Mouse (Mus musculus) neural tube, embryonic 12.5 days (tissue): ENCODE data around the gene Ercc6. TPM values are rescaled to one million over a fixed set of nuclear protein-coding genes. Genes with fewer than 3 reads are reported as not detected.

Experiments used
- ATAC-seq: fragments of 200-750 bp; cut with Nextera tagmentation; 2 replicates; pipeline ENCODE4 v1.8.0; 2017; ENCODE audit warnings: low read depth, mild to moderate bottlenecking, moderate TSS enrichment, moderate library complexity; ENCODE audit not compliant: low FRiP score
- H3K27ac ChIP-seq: fragments of 300-500 bp; sonication (generic); 2 replicates; pipeline ENCODE4 v1.5.1; 2016
- H3K27me3 ChIP-seq: fragments of 300-500 bp; sonication (generic); replicated peaks from 2 replicates; pipeline ENCODE4 v1.6.1; 2016; ENCODE audit warnings: mild to moderate bottlenecking
- H3K36me3 ChIP-seq: fragments of 300-500 bp; sonication (generic); 2 replicates; pipeline ENCODE4 v1.6.1; 2016; ENCODE audit warnings: mild to moderate bottlenecking
- H3K4me1 ChIP-seq: fragments of 300-500 bp; sonication (generic); 2 replicates; pipeline ENCODE4 v1.6.1; 2016
- H3K4me2 ChIP-seq: fragments of 300-500 bp; sonication (generic); replicated peaks from 2 replicates; pipeline ENCODE4 v1.6.1; 2016; ENCODE audit warnings: mild to moderate bottlenecking
- H3K4me3 ChIP-seq: fragments of 300-500 bp; sonication (generic); 2 replicates; pipeline ENCODE4 v1.5.1; 2016
- H3K9ac ChIP-seq: fragments of 300-500 bp; sonication (generic); 2 replicates; pipeline ENCODE4 v1.6.1; 2016; ENCODE audit warnings: mild to moderate bottlenecking
- H3K9me3 ChIP-seq: fragments of 300-500 bp; sonication (generic); 2 replicates; pipeline ENCODE4 v1.6.1; 2016; ENCODE audit warnings: mild to moderate bottlenecking
- WGBS: fragments of 180-500 bp; shearing (Covaris S2); methylation state at CpG from one replicate; pipeline ENCODE4 v1.1.7; 2016; 5-methylcytosine and 5-hydroxymethylcytosine counted together
- polyA plus RNA-seq: library from polyadenylated mRNA; unstranded; fragments of >200 nt; fragmentation: Nextera tagmentation; extraction: Ambion mirVana; gene quantifications from 2 replicates; pipeline ENCODE4 v1.2.1, GENCODE M21; 2016

Ercc6 gene
- polyA plus RNA-seq, 1 experiment from 2014 or later: 31.9 TPM

DNA sequence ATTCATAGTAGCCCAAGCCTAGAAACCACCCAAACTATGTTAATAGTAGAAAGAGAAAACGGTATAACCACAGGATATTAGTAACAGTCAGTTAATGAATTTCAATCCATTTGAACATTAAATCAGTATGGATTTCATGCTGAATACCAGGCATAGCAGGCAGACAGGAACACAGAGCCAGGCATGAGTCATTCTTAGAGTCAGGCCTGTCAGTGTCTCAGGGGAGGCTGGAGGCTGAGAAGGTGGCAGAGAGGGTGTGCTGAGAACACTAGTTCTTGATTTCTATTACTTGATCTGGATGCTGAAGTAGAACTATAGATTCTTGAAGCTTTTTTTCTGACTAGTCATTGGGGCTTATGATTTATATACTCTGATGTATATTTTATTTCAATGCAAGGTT lies 10.8 kb downstream of the Ercc6 start:
- no peak for ATAC-seq
- Histone ChIP-seq H3K4me3 (no peak overlapping the region), H3K36me3 (peaks cover 49% of the 10 kb centered on the region), H3K27ac (no peak overlapping the region), H3K9me3 (no peaks in the 10 kb centered on the region), H3K9ac (no peak overlapping the region), H3K4me1 (no peaks in the 10 kb centered on the region), H3K4me2 (no peak overlapping the region), H3K27me3 (no peaks in the 10 kb centered on the region)
- whole genome bisulfite sequencing: 93% methylated on average over 1 of the region's 1 CpGs

GRCm38 (mm10) chr14:32525996-32526705 lies 12.8 kb downstream of the Ercc6 start:
- Histone ChIP-seq H3K4me1 (no peaks in the 10 kb centered on the region), H3K27me3 (no peaks in the 10 kb centered on the region), H3K4me2 (no peak overlapping the region), H3K36me3 (peaks cover 36% of the 10 kb centered on the region), H3K9me3 (no peaks in the 10 kb centered on the region), H3K9ac (no peak overlapping the region), H3K27ac (no peak overlapping the region), H3K4me3 (no peak overlapping the region)
- no peak for ATAC-seq
- WGBS: 80% methylated on average over 14 of the region's 14 CpGs

DNA sequence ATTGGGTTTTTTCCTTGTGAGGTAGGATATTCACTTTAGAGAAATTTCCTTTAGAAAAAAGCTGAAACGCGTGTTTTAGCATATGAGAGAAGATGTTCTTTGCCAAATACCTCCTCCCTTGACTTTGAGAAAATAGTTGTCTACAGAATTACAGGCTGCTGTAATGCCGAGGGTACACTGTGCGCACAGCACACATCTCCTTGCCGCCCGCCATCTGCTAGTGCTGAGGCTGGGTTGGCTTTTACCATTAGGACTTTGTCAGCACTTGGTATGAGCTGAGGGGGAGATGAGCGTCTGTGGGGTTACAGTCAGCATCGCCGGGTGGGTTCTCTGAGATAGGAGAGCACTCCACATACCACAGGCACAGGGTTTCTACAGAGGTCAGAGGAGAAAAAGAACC lies 13.9 kb downstream of the Ercc6 start:
- 94% methylated on average over 9 of the region's 9 CpGs for WGBS
- ATAC-seq: no peak
- Histone ChIP-seq H3K27ac (no peak overlapping the region), H3K9ac (0 out of 2 replicates have a peak overlapping the region, but pooled peaks have one; percentile 9), H3K27me3 (no peaks in the 10 kb centered on the region), H3K4me2 (no peak overlapping the region), H3K9me3 (no peaks in the 10 kb centered on the region), H3K36me3 (peaks cover 27% of the 10 kb centered on the region), H3K4me3 (no peak overlapping the region), H3K4me1 (no peaks in the 10 kb centered on the region)

DNA sequence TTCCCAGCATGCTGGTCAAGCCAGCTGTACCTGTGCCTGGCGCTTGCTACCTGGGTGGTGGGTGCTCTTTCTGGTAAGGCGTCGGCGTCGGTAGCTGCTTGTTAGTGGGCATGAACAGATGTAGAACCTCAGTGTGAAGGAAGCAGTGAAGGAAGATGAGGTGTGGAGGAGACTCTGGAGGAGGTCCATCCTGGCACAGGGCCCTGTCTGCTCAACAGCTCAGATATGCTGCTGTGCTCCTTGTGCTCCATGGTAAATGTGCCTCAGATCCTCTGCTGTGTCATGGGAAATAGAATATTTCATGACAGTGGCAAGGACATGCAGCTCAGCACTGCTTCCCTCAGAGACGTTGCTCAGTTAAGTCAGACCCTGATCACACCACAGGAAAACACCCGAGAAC lies 15.7 kb downstream of the Ercc6 start:
- H3K27ac ChIP-seq: no peak overlapping the region
- H3K4me2 ChIP-seq: no peak overlapping the region
- H3K4me1 ChIP-seq: no peaks in the 10 kb centered on the region
- 93% methylated on average over 7 of the region's 7 CpGs for WGBS
- H3K9me3 ChIP-seq: no peaks in the 10 kb centered on the region
- no peak overlapping the region for H3K9ac ChIP-seq
- no peak overlapping the region for H3K4me3 ChIP-seq
- no peak for ATAC-seq
- H3K36me3 ChIP-seq: peaks cover 24% of the 10 kb centered on the region
- H3K27me3 ChIP-seq: no peaks in the 10 kb centered on the region

DNA sequence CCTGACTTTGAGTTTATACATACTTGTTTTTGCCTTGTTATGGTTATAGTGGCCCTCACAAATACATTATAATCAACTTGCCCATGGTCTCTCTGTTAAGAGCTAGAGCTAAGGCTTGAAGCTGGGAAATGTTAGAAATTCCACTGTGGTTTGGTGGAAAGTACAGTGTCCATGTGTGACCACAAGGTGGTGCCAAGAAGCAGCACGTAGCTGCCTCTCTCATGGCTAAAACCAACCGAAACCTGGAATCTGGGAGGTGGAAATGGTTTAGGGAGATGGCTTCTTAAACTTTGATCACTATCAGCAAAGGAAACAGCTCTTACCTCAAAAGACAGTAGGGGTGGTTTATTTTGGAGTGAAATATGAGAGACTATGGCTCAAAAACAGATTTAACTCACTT lies 17.6 kb downstream of the Ercc6 start:
- no peak overlapping the region for H3K4me2 ChIP-seq
- H3K36me3 ChIP-seq: peaks cover 31% of the 10 kb centered on the region
- no peaks in the 10 kb centered on the region for H3K9me3 ChIP-seq
- no peak overlapping the region for H3K9ac ChIP-seq
- H3K4me1 ChIP-seq: no peaks in the 10 kb centered on the region
- no peaks in the 10 kb centered on the region for H3K27me3 ChIP-seq
- no peak overlapping the region for H3K27ac ChIP-seq
- WGBS: 17% methylated on average over 2 of the region's 2 CpGs
- H3K4me3 ChIP-seq: no peak overlapping the region
- ATAC-seq: no peak

DNA sequence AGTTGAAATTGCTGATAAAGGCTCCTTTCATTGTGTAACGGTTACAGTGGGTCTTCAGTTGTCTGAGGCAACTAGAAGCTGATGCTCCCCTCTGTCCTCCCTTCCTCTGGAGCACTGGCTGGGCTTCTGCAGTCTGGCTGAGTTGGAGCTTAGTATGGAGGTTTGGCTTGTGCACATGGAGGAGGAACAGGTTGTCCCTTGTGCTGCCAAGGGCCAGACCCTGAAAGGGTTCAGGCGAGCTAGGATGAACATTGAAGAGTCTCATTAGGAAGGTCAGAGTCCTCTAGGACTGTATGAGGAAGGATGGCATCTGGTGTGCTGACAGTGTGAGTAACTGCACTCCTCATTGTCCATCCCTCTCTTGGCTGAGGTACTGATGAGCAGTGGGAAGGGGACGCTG lies 18.1 kb downstream of the Ercc6 start:
- Histone ChIP-seq H3K9me3 (no peaks in the 10 kb centered on the region), H3K9ac (no peak overlapping the region), H3K27me3 (no peaks in the 10 kb centered on the region), H3K4me2 (no peak overlapping the region), H3K27ac (no peak overlapping the region), H3K36me3 (peaks cover 27% of the 10 kb centered on the region), H3K4me1 (no peaks in the 10 kb centered on the region), H3K4me3 (no peak overlapping the region)
- no peak for ATAC-seq
- WGBS: 88% methylated on average over 3 of the region's 3 CpGs

DNA sequence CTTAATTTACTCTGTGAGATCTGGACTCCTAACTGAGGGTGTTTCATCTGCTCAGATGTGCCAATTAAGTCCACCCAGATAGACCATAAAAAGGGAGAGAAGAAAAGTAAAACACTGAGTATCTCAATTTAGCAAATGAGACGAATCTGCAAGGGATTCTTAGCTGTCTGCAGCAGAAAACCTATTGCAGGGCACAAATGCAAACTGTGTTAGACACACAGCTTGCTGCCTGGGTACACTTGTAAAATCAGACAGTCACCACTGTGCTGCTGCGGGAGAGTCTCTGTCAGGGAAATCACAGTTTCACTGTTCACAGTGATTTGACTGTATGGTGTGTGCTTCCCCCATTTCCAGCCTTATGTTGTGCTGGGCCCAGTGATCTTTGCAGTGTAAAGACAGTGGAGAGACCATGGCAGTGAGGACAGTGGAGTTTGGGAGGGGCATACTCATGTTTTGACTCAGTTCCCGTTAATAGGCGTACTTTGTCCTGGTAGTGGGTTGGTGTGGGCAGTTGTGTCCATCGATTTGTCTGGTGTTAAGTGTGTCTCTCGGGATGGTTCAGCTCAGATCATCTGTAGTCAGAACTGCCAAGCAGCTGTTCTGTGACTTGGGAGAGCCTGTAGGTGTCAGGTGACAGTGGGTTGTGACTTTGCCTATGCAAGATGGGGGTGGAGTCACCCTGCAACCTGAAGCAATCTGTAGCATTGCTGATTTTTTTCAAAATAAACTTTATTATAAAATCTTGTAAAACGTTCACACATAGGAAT lies 19.2 kb downstream of the Ercc6 start:
- Histone ChIP-seq H3K27ac (no peak overlapping the region), H3K27me3 (no peaks in the 10 kb centered on the region), H3K4me3 (no peak overlapping the region)

DNA sequence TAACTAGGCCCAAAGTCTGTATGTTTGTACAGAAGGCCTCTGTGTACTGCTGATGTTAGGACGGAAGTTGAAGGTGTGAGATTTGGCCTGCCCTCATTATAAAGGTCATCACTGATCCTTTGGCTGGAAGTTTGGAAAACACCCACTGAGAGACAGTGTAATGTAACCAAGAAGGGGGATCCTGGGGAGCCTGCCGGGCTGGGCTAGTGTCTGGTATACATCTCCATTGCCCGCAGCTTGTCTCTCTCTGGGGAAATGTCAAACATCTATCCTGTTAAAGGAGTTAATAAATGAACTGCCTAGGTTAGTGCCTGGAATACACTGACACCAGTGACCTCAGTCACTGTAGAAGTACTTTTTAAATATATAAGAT lies 19.8 kb downstream of the Ercc6 start:
- whole genome bisulfite sequencing: 84% methylated on average over 3 of the region's 3 CpGs
- ATAC-seq: no peak
- Histone ChIP-seq H3K36me3 (peaks cover 13% of the 10 kb centered on the region), H3K9ac (no peak overlapping the region), H3K4me1 (no peaks in the 10 kb centered on the region), H3K27me3 (no peaks in the 10 kb centered on the region), H3K4me3 (no peak overlapping the region), H3K4me2 (no peak overlapping the region), H3K9me3 (no peaks in the 10 kb centered on the region), H3K27ac (no peak overlapping the region)

More for the DNA sequence above, 19.2 kb downstream of the Ercc6 start:
- H3K4me2 ChIP-seq: no peak overlapping the region
- 78% methylated on average over 7 of the region's 7 CpGs for WGBS
- no peak for ATAC-seq
- no peaks in the 10 kb centered on the region for H3K4me1 ChIP-seq
- no peaks in the 10 kb centered on the region for H3K9me3 ChIP-seq
- H3K36me3 ChIP-seq: peaks cover 15% of the 10 kb centered on the region
- H3K9ac ChIP-seq: no peak overlapping the region

GRCm38 (mm10) chr14:32533656-32534055 lies 20.3 kb downstream of the Ercc6 start:
- Histone ChIP-seq H3K4me3 (no peak overlapping the region), H3K4me2 (no peak overlapping the region), H3K36me3 (peaks cover 18% of the 10 kb centered on the region), H3K27ac (no peak overlapping the region), H3K27me3 (no peaks in the 10 kb centered on the region), H3K9me3 (no peaks in the 10 kb centered on the region), H3K4me1 (no peaks in the 10 kb centered on the region), H3K9ac (no peak overlapping the region)
- WGBS: 86% methylated on average over 4 of the region's 4 CpGs
- ATAC-seq: no peak

- Histone ChIP-seq H3K27ac (no peak overlapping the region), H3K4me1 (no peaks in the 10 kb centered on the region; the same call in 1 of the 2 replicates), H3K9me3 (no peaks in the 10 kb centered on the region), H3K27me3 (no peaks in the 10 kb centered on the region), H3K4me2 (no peak overlapping the region), H3K36me3 (peaks cover 13% of the 10 kb centered on the region), H3K9ac (no peak overlapping the region), H3K4me3 (no peak overlapping the region)
- ATAC-seq: no peak
- 72% methylated on average over 5 of the region's 5 CpGs for WGBS
Measured at GRCm38 (mm10) chr14:32534137-32534536, 20.8 kb downstream of the Ercc6 start.

- H3K4me1 ChIP-seq: no peaks in the 10 kb centered on the region; the same call in 1 of the 2 replicates
- peaks cover 13% of the 10 kb centered on the region; the same call in 1 of the 2 replicates for H3K36me3 ChIP-seq
- no peaks in the 10 kb centered on the region for H3K9me3 ChIP-seq
- no peaks in the 10 kb centered on the region for H3K27me3 ChIP-seq
- no peak overlapping the region for H3K4me3 ChIP-seq
- no peak for ATAC-seq
- no peak overlapping the region for H3K9ac ChIP-seq
- 90% methylated on average over 9 of the region's 9 CpGs for WGBS
- no peak overlapping the region for H3K27ac ChIP-seq
- no peak overlapping the region for H3K4me2 ChIP-seq
Measured at GRCm38 (mm10) chr14:32536763-32537162, 23.4 kb downstream of the Ercc6 start.

DNA sequence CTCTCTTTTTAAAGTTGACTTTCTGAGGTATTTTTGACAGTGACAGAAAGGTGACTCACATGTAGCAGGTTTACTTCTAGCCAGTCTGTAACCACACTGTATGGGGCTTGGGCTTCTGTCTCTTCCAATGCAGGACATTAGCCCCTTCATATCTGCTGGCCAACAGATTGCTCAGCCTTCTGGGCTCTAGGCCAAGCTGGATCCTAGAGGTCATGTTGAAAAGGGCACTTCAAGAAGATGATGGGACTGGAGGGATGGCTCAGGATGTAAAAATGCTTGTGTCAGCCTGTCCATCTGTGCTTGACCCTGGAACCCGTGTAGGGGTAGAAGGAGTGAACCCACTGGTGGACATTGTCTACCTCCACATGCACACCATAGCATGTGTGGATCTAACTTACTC lies 24.8 kb downstream of the Ercc6 start:
- Histone ChIP-seq H3K4me3 (no peak overlapping the region), H3K4me1 (no peaks in the 10 kb centered on the region; the same call in 1 of the 2 replicates), H3K9me3 (no peaks in the 10 kb centered on the region), H3K27ac (no peak overlapping the region), H3K9ac (no peak overlapping the region), H3K27me3 (no peaks in the 10 kb centered on the region), H3K4me2 (no peak overlapping the region), H3K36me3 (peaks cover 24% of the 10 kb centered on the region; the same call in 1 of the 2 replicates)
- ATAC-seq: no peak
- 74% methylated on average over 1 of the region's 1 CpGs for WGBS
